Mouse (Mus musculus) embryo, embryonic 11 days (tissue): ENCODE measurements around the gene Pik3r2.
A peak's percentile ranks its signal among the peaks of the same experiment; 100 is the strongest.
"Not testable (repeated sequence)": the region's sequence is repeated elsewhere in the genome, so short reads cannot be mapped to it uniquely, and the experiment has no call there.

Experiments
- DNase-seq: peaks from one replicate; pipeline ENCODE4 v3.0.0-alpha.2; 2015

Pik3r2 gene

GRCm38 (mm10) chr8:70776496-70777444 lies at the start of gene Pik3r2:
TSS of gene Pik3r2 (minus strand) at chr8:70776713.
- DNase-seq: peak; percentile 100

GRCm38 (mm10) chr8:70825816-70826215 lies 49.3 kb upstream of the Pik3r2 start:
- no peak for DNase-seq

- no peak for DNase-seq
Measured at GRCm38 (mm10) chr8:70823802-70824201, 47.3 kb upstream of the Pik3r2 start.

- not testable (repeated sequence) for DNase-seq
Measured at GRCm38 (mm10) chr8:70822594-70822993, 46.1 kb upstream of the Pik3r2 start.

- no peak for DNase-seq
Measured at GRCm38 (mm10) chr8:70821992-70822391, 45.5 kb upstream of the Pik3r2 start.

GRCm38 (mm10) chr8:70821399-70821962 lies 45.0 kb upstream of the Pik3r2 start:
- DNase-seq: peak; percentile 86

- peak; percentile 85 for DNase-seq
Measured at GRCm38 (mm10) chr8:70820101-70820935, 43.8 kb upstream of the Pik3r2 start.

GRCm38 (mm10) chr8:70816679-70817078 lies 40.2 kb upstream of the Pik3r2 start:
- peak; percentile 36 for DNase-seq

GRCm38 (mm10) chr8:70812885-70813284 lies 36.4 kb upstream of the Pik3r2 start:
- no peak for DNase-seq

GRCm38 (mm10) chr8:70812055-70812454 lies 35.5 kb upstream of the Pik3r2 start:
- no peak for DNase-seq

- DNase-seq: no peak
Measured at GRCm38 (mm10) chr8:70810962-70811680, 34.6 kb upstream of the Pik3r2 start.

- DNase-seq: no peak
Measured at GRCm38 (mm10) chr8:70808955-70809701, 32.6 kb upstream of the Pik3r2 start.

- DNase-seq: no peak
Measured at GRCm38 (mm10) chr8:70808239-70808638, 31.7 kb upstream of the Pik3r2 start, which contains the start of gene Il12rb1. TSS of gene Il12rb1 (plus strand) at chr8:70808449.

- DNase-seq: no peak
Measured at GRCm38 (mm10) chr8:70807304-70807703, 30.8 kb upstream of the Pik3r2 start.

GRCm38 (mm10) chr8:70806541-70806940 lies 30.0 kb upstream of the Pik3r2 start:
- no peak for DNase-seq

- peak; percentile 93 for DNase-seq
Measured at GRCm38 (mm10) chr8:70804481-70805206, 28.1 kb upstream of the Pik3r2 start, which contains the start of gene Mast3. TSS of gene Mast3 (minus strand) at chr8:70805054.

GRCm38 (mm10) chr8:70803761-70804480 lies 27.4 kb upstream of the Pik3r2 start:
- peak; percentile 46 for DNase-seq

GRCm38 (mm10) chr8:70802786-70803510 lies 26.4 kb upstream of the Pik3r2 start:
- DNase-seq: no peak

GRCm38 (mm10) chr8:70801830-70802229 lies 25.3 kb upstream of the Pik3r2 start:
- no peak for DNase-seq
